Mouse (Mus musculus) kidney, embryonic 14.5 days (tissue): ENCODE measurements around the gene Traf7. TPM values are rescaled to one million over a fixed set of nuclear protein-coding genes. Genes with fewer than 3 reads are reported as not detected.

Experiments
- ATAC-seq: fragments of 200-750 bp; cut with Nextera tagmentation; 2 replicates; pipeline ENCODE4 v1.8.0; 2017; ENCODE audit warnings: moderate number of reproducible peaks, mild to moderate bottlenecking, moderate TSS enrichment, moderate library complexity; ENCODE audit not compliant: low FRiP score, low TSS enrichment
- H3K27ac ChIP-seq: fragments of 300-500 bp; sonication (generic); 2 replicates; pipeline ENCODE4 v1.5.1; 2014; ENCODE audit warnings: low read depth, mild to moderate bottlenecking, low read length, moderate library complexity, mixed read lengths
- H3K27me3 ChIP-seq: fragments of 300-500 bp; sonication (generic); 2 replicates; pipeline ENCODE4 v1.6.1; 2014; ENCODE audit warnings: mild to moderate bottlenecking, low read length; ENCODE audit not compliant: control insufficient read depth, insufficient read depth
- H3K36me3 ChIP-seq: fragments of 300-500 bp; sonication (generic); 2 replicates; pipeline ENCODE4 v1.6.1; 2014; ENCODE audit warnings: low read length, mixed read lengths; ENCODE audit not compliant: control insufficient read depth, insufficient read depth
- H3K4me1 ChIP-seq: fragments of 300-500 bp; sonication (generic); 2 replicates; pipeline ENCODE4 v1.6.1; 2014; ENCODE audit warnings: low read length, mixed read lengths; ENCODE audit not compliant: control insufficient read depth, insufficient read depth
- H3K4me2 ChIP-seq: fragments of 300-500 bp; sonication (generic); replicated peaks from 2 replicates; pipeline ENCODE4 v1.6.1; 2014; ENCODE audit warnings: low read depth, mild to moderate bottlenecking, low read length
- H3K4me3 ChIP-seq: fragments of 300-500 bp; sonication (generic); 2 replicates; pipeline ENCODE4 v1.5.1; 2014; ENCODE audit warnings: mild to moderate bottlenecking, low read length
- H3K9ac ChIP-seq: fragments of 300-500 bp; sonication (generic); 2 replicates; pipeline ENCODE4 v1.6.1; 2014; ENCODE audit warnings: low read depth, mild to moderate bottlenecking, low read length, moderate library complexity
- H3K9me3 ChIP-seq: fragments of 300-500 bp; sonication (generic); 2 replicates; pipeline ENCODE4 v1.6.1; 2016; ENCODE audit warnings: low read length; ENCODE audit not compliant: control insufficient read depth
- WGBS: fragments of 180-500 bp; shearing (Covaris S2); extraction: QIAGEN DNeasy Blood & Tissue Kit; methylation state at CpG from one replicate; pipeline ENCODE4 v1.1.7; 2014; 5-methylcytosine and 5-hydroxymethylcytosine counted together
- polyA plus RNA-seq: library from polyadenylated mRNA; unstranded; fragments of >200 nt; fragmentation: Nextera tagmentation; extraction: Ambion mirVana; gene quantifications from 2 replicates; pipeline ENCODE4 v1.2.1, GENCODE M21; 2014

Traf7 gene
- polyA plus RNA-seq, 1 experiment from 2014 or later, result 88.5 TPM

GRCm38 (mm10) chr17:24549618-24550415 lies 22.1 kb upstream of the Traf7 start, which contains the start of gene Pkd1:
Gene Pkd1 (plus strand): TSS chr17:24549834.
- H3K9me3 ChIP-seq, result no peaks in the 10 kb centered on the region
- H3K27me3 ChIP-seq, result no peaks in the 10 kb centered on the region; the same call in 1 of the 2 replicates
- WGBS, result under 1% methylated on average over 69 of the region's 72 CpGs
- no peaks in the 10 kb centered on the region for H3K36me3 ChIP-seq
- ATAC-seq, result peak; percentile 96
- H3K27ac ChIP-seq, result peak within 1 kb of the TSS; percentile 95
- peaks cover 13% of the 10 kb centered on the region for H3K4me1 ChIP-seq
- H3K4me2 ChIP-seq, result peak within 1 kb of the TSS; percentile 90
- peak within 1 kb of the TSS; percentile 93 for H3K9ac ChIP-seq
- H3K4me3 ChIP-seq, result peak within 1 kb of the TSS; percentile 86

DNA sequence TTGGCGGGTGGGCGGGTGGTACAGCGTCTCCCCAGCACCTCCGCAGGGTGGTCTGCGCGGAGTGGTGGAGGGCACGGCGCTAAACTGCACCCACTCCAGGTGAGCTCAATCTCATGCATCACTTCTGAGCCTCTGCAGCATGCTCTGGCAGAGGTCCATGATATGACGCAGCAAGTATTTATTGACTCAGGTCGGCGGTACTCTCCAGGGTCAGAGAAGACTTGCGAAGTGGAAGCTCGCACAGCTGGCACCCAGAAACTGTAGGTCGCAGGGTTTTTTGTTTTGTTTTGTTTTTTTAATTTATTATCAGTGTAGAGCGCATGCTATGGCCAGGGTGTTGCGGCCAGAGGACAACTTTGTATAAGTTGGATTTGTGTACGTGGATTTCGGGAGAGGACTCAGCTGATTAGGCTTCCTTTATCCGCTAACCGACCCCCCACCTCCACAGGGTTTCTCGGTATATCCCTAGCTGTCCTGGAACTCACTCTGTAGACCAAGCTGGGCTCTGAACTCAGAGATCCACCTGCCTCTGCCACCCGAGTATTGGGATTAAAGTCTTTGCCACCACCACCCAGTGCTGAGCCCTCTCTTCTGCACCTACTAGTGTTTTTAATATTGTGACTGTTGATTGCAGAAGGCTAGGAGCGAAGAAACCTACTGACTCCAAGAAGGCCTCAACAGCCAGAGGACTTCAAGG lies 21.3 kb upstream of the Traf7 start:
- H3K27me3 ChIP-seq, result no peaks in the 10 kb centered on the region; the same call in 1 of the 2 replicates
- H3K4me2 ChIP-seq, result peak overlapping the region; percentile 70
- H3K9me3 ChIP-seq, result no peaks in the 10 kb centered on the region
- WGBS, result 2% methylated on average over 23 of the region's 23 CpGs
- H3K4me1 ChIP-seq, result peaks cover 13% of the 10 kb centered on the region
- H3K9ac ChIP-seq, result peak overlapping the region; percentile 57
- peak; percentile 47 for ATAC-seq
- H3K36me3 ChIP-seq, result no peaks in the 10 kb centered on the region
- 0 out of 2 replicates have a peak overlapping the region, but pooled peaks have one; percentile 17 for H3K27ac ChIP-seq
- peak overlapping the region; percentile 86 for H3K4me3 ChIP-seq

- 40% methylated on average over 9 of the region's 9 CpGs for WGBS
- Histone ChIP-seq H3K36me3 (no peaks in the 10 kb centered on the region), H3K9me3 (no peaks in the 10 kb centered on the region), H3K27ac (no peak overlapping the region), H3K4me3 (peak overlapping the region; percentile 86), H3K27me3 (no peaks in the 10 kb centered on the region; the same call in 1 of the 2 replicates), H3K4me1 (peaks cover 13% of the 10 kb centered on the region), H3K9ac (peak overlapping the region; percentile 57; the same call in 1 of the 2 replicates), H3K4me2 (peak overlapping the region; percentile 70)
- ATAC-seq, result no peak
Measured at GRCm38 (mm10) chr17:24548435-24548834, 20.7 kb upstream of the Traf7 start.

- peaks cover 5% of the 10 kb centered on the region; the same call in 1 of the 2 replicates for H3K4me1 ChIP-seq
- H3K9ac ChIP-seq, result no peak overlapping the region
- no peak overlapping the region for H3K4me3 ChIP-seq
- no peaks in the 10 kb centered on the region for H3K36me3 ChIP-seq
- 69% methylated on average over 3 of the region's 3 CpGs for WGBS
- no peaks in the 10 kb centered on the region for H3K9me3 ChIP-seq
- no peak overlapping the region for H3K27ac ChIP-seq
- no peaks in the 10 kb centered on the region; the same call in 1 of the 2 replicates for H3K27me3 ChIP-seq
- H3K4me2 ChIP-seq, result no peak overlapping the region
- no peak for ATAC-seq
Measured at GRCm38 (mm10) chr17:24546234-24546633, 18.5 kb upstream of the Traf7 start.

DNA sequence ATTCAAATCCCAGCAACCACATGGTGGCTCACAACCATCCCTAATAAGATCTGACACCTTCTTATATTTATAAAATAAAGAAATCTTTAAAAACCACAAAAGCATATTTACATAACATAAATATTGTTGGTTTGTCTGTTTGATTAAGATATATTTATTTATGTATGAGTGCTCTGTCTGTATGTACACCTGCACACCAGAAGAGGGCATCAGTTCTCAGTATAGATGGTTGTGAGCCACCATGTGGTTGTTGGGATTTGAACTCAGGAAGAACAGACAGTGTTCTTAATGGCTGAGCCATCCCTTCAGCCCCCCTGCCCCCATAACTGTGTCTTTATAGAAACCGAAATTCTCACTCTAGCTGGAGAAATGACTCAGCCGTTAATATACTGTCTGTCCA lies 17.5 kb upstream of the Traf7 start:
- Histone ChIP-seq H3K4me1 (no peaks in the 10 kb centered on the region), H3K36me3 (no peaks in the 10 kb centered on the region), H3K9me3 (no peaks in the 10 kb centered on the region), H3K9ac (no peak overlapping the region), H3K27ac (no peak overlapping the region), H3K4me3 (no peak overlapping the region), H3K27me3 (no peaks in the 10 kb centered on the region; the same call in 1 of the 2 replicates), H3K4me2 (no peak overlapping the region)
- 93% methylated on average over 2 of the region's 2 CpGs for WGBS
- ATAC-seq, result no peak

GRCm38 (mm10) chr17:24544613-24545012 lies 16.9 kb upstream of the Traf7 start:
- H3K4me1 ChIP-seq, result no peaks in the 10 kb centered on the region
- H3K9ac ChIP-seq, result peak overlapping the region; percentile 28; the same call in 1 of the 2 replicates
- ATAC-seq, result no peak

GRCm38 (mm10) chr17:24540375-24540774 lies 12.6 kb upstream of the Traf7 start:
- no peak overlapping the region for H3K9ac ChIP-seq
- no peaks in the 10 kb centered on the region for H3K27me3 ChIP-seq

More at GRCm38 (mm10) chr17:24544613-24545012, 16.9 kb upstream of the Traf7 start:
- no peaks in the 10 kb centered on the region for H3K9me3 ChIP-seq
- H3K27me3 ChIP-seq, result no peaks in the 10 kb centered on the region; the same call in 1 of the 2 replicates
- H3K36me3 ChIP-seq, result no peaks in the 10 kb centered on the region
- no peak overlapping the region for H3K27ac ChIP-seq
- 18% methylated on average over 12 of the region's 12 CpGs for WGBS
- no peak overlapping the region for H3K4me3 ChIP-seq
- H3K4me2 ChIP-seq, result peak overlapping the region; percentile 26

DNA sequence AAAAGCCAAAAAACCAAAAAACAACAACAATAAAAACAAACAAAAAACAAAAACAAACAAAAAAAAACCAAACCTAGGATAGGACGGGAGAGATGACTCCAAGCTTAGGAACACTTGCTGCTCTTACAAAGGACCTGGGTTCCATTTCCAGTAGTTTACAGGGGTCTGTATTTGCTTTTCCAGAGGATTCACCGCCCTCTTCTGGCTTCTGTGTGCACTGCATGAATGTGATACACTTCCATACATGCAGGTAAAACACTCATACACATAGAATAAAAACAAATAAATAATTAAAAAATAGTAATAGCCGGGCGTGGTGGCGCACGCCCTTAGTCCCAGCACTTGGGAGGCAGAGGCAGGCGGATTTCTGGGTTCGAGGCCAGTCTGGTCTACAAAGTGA lies 11.2 kb upstream of the Traf7 start:
- peak; percentile 44; the same call in 1 of the 2 replicates for ATAC-seq
- WGBS, result 67% methylated on average over 8 of the region's 8 CpGs

More at GRCm38 (mm10) chr17:24540375-24540774, 12.6 kb upstream of the Traf7 start:
- ATAC-seq, result 0 out of 2 replicates have a peak, but pooled peaks have one; percentile 53
- Histone ChIP-seq H3K27ac (no peak overlapping the region), H3K9me3 (no peaks in the 10 kb centered on the region), H3K4me1 (no peaks in the 10 kb centered on the region), H3K36me3 (no peaks in the 10 kb centered on the region), H3K4me3 (no peak overlapping the region), H3K4me2 (no peak overlapping the region)
- 8% methylated on average over 3 of the region's 3 CpGs for whole genome bisulfite sequencing

More for the DNA sequence above, 11.2 kb upstream of the Traf7 start:
- H3K27ac ChIP-seq, result no peak overlapping the region
- H3K9me3 ChIP-seq, result no peaks in the 10 kb centered on the region
- H3K4me1 ChIP-seq, result no peaks in the 10 kb centered on the region
- no peaks in the 10 kb centered on the region for H3K36me3 ChIP-seq
- no peak overlapping the region for H3K9ac ChIP-seq
- no peaks in the 10 kb centered on the region for H3K27me3 ChIP-seq
- no peak overlapping the region for H3K4me3 ChIP-seq
- no peak overlapping the region for H3K4me2 ChIP-seq
